Mouse (Mus musculus) cerebellum, adult 2 months (tissue): ENCODE measurements around the gene Eif2ak3.

Experiments used
- CTCF ChIP-seq: fragments of 200-500 bp; IDR thresholded peaks from 2 replicates; pipeline ENCODE4 v1.5.1; 2011; ENCODE audit warnings: low read depth, mild to moderate bottlenecking, control low read depth, low read length, moderate library complexity, borderline replicate concordance; ENCODE audit not compliant: insufficient read depth
- POLR2A ChIP-seq: fragments of 200-500 bp; IDR thresholded peaks from 2 replicates; pipeline ENCODE4 v1.6.1; 2011; ENCODE audit warnings: low read length, control low read depth, borderline replicate concordance; ENCODE audit not compliant: insufficient read depth

DNA sequence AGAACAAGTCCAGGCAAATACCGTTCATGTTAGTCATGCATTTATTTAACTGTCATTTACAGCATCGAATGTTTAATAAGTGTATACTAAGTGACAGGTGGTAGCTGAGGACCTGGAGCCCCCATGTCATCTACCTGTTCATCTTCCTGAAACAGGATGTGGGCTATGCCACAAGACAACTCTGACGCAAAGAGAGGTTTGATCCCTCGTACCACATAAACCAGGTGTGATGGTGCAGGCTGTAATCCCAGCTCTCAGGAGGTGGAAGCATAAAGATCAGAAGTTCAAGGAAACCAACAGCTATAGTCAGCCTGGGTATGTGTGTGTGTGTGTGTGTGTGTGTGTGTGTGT lies 19.4 kb upstream of the Eif2ak3 start:
- TF ChIP-seq CTCF (no peak), POLR2A (no peak)
